Mouse (Mus musculus) lung, embryonic 16.5 days (tissue): ENCODE data around the gene Crybb1. TPM values are rescaled to one million over a fixed set of nuclear protein-coding genes. Genes with fewer than 3 reads are reported as not detected.
A peak's percentile ranks its signal among the peaks of the same experiment; 100 is the strongest.

Experiments
- ATAC-seq: fragments of 200-750 bp; cut with Nextera tagmentation; 2 replicates; pipeline ENCODE4 v1.8.0; 2017; ENCODE audit warnings: low read depth, mild to moderate bottlenecking, moderate library complexity
- H3K27ac ChIP-seq: fragments of 300-500 bp; sonication (generic); 2 replicates; pipeline ENCODE4 v1.5.1; 2014; ENCODE audit warnings: mild to moderate bottlenecking, control low read depth, low read length
- H3K27me3 ChIP-seq: fragments of 300-500 bp; sonication (generic); 2 replicates; pipeline ENCODE4 v1.6.1; 2014; ENCODE audit warnings: low read depth, low read length, mixed read lengths; ENCODE audit not compliant: control insufficient read depth, insufficient read depth
- H3K36me3 ChIP-seq: fragments of 300-500 bp; sonication (generic); 2 replicates; pipeline ENCODE4 v1.6.1; 2014; ENCODE audit warnings: low read length; ENCODE audit not compliant: control insufficient read depth, insufficient read depth
- H3K4me1 ChIP-seq: fragments of 300-500 bp; sonication (generic); replicated peaks from 2 replicates; pipeline ENCODE4 v1.6.1; 2014; ENCODE audit warnings: low read length, mixed read lengths; ENCODE audit not compliant: control insufficient read depth, insufficient read depth
- H3K4me2 ChIP-seq: fragments of 300-500 bp; sonication (generic); 2 replicates; pipeline ENCODE4 v1.6.1; 2014; ENCODE audit warnings: low read depth, low read length, control low read depth
- H3K4me3 ChIP-seq: fragments of 300-500 bp; sonication (generic); 2 replicates; pipeline ENCODE4 v1.5.1; 2014; ENCODE audit warnings: mild to moderate bottlenecking, low read length, control low read depth
- H3K9ac ChIP-seq: fragments of 300-500 bp; sonication (generic); 2 replicates; pipeline ENCODE4 v1.6.1; 2014; ENCODE audit warnings: low read length, control low read depth
- H3K9me3 ChIP-seq: fragments of 300-500 bp; sonication (generic); 2 replicates; pipeline ENCODE4 v1.6.1; 2016; ENCODE audit warnings: low read length; ENCODE audit not compliant: control insufficient read depth
- WGBS: fragments of 180-500 bp; shearing (Covaris S2); extraction: QIAGEN DNeasy Blood & Tissue Kit; methylation state at CpG from one replicate; pipeline ENCODE4 v1.1.7; 2014; 5-methylcytosine and 5-hydroxymethylcytosine counted together
- polyA plus RNA-seq: library from polyadenylated mRNA; unstranded; fragments of >200 nt; fragmentation: Nextera tagmentation; extraction: Ambion mirVana; gene quantifications from 2 replicates; pipeline ENCODE4 v1.2.1, GENCODE M21; 2015

Gene Crybb1
- polyA plus RNA-seq, 1 experiment from 2014 or later, result 3.5 TPM

DNA sequence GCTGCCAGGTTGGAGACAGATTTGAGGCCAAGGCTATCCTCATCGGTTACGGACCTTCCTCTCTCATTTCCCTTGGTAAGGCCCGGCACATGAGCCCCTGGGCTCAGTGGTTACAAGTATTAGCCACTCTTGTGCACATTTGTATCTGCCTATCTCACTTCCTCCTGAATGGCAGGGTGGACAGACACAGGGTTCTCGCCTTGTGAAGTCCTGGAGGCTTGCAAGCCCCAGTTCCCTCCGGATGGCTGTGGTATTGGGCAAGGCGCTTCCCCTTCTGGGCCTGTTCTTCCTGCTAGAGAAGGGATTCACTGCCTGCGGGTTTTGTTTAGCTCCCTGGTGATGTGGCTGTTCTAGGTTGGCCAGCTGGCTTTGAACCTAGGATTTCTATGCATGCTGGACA, 24.5 kb downstream of the Crybb1 start:
- Histone ChIP-seq H3K27me3 (no peaks in the 10 kb centered on the region), H3K4me2 (no peak overlapping the region), H3K36me3 (no peaks in the 10 kb centered on the region), H3K4me3 (no peak overlapping the region), H3K4me1 (peaks cover 31% of the 10 kb centered on the region), H3K9ac (peak overlapping the region; percentile 8; the same call in 1 of the 2 replicates), H3K9me3 (no peaks in the 10 kb centered on the region), H3K27ac (peak overlapping the region; percentile 30)
- 76% methylated on average over 7 of the region's 7 CpGs for WGBS
- ATAC-seq, result no peak

GRCm38 (mm10) chr5:112280863-112281660, 25.4 kb downstream of the Crybb1 start:
- H3K27ac ChIP-seq, result peak overlapping the region; percentile 16; the same call in 1 of the 2 replicates
- H3K9me3 ChIP-seq, result no peaks in the 10 kb centered on the region
- ATAC-seq, result no peak
- no peaks in the 10 kb centered on the region for H3K27me3 ChIP-seq
- H3K36me3 ChIP-seq, result no peaks in the 10 kb centered on the region
- peaks cover 27% of the 10 kb centered on the region for H3K4me1 ChIP-seq
- WGBS, result 58% methylated on average over 15 of the region's 15 CpGs
- H3K4me3 ChIP-seq, result no peak overlapping the region
- no peak overlapping the region for H3K4me2 ChIP-seq
- 0 out of 2 replicates have a peak overlapping the region, but pooled peaks have one; percentile 18 for H3K9ac ChIP-seq

DNA sequence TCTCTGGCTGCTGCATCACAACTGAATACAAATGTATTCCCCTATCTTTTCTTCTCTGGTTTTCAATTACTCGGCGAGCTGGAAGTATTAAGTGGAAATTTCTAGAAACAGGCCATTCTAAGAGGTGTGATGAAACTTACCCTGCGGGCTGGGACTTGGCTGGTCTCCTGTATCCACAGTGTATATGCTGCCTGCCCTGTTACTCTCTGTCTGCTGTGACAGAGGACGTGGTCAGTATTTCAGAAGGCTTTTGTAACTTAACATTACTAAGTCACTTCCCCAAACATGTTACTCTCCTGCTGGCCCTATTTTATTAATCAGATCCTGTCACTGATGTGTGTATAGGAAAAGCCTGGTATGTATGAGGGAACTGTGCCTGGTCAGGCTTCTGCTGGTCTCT, 26.1 kb downstream of the Crybb1 start:
- Histone ChIP-seq H3K27me3 (no peaks in the 10 kb centered on the region), H3K4me3 (no peak overlapping the region), H3K4me1 (peaks cover 31% of the 10 kb centered on the region), H3K27ac (no peak overlapping the region), H3K9me3 (no peaks in the 10 kb centered on the region), H3K4me2 (no peak overlapping the region), H3K36me3 (no peaks in the 10 kb centered on the region), H3K9ac (0 out of 2 replicates have a peak overlapping the region, but pooled peaks have one; percentile 18)
- 66% methylated on average over 4 of the region's 4 CpGs for WGBS
- no peak for ATAC-seq

- H3K27ac ChIP-seq, result peak overlapping the region; percentile 80; the same call in 1 of the 2 replicates
Measured at GRCm38 (mm10) chr5:112282123-112282779, 26.6 kb downstream of the Crybb1 start.

DNA sequence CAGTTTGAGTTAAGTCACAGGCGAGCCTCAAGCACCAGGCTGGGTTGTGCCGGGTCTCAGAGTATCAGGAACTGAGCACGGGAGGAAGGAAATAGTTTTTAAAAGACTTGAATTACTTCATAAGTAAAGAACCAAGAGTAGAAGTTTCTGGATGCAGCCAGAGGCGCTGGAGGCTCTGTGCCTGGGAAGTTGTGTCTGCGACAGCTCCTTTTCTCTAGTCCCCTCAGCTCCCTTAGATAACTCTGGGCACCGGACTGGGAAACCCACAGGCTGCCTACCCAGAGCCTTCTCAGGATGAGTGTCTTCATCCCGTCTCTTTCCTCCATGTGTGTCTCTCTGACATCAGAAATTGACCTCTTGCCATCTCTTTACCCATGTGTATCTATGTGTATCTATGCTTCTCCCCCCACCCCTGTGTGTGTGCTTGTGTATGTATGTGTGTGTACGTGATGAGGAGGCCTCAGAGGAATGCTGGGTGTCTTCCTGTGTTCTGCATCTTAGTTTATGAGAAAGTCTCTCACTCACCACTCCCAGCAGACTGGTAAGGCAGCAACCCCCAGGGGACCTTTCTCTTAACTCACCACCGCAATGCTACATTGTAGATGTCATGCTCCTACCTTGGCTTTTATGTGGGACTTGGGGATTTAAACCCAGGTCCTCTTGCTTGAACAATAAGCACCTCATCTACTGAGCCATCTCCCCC, 27.3 kb downstream of the Crybb1 start:
- Histone ChIP-seq H3K27ac (peak overlapping the region; percentile 80), H3K9me3 (no peaks in the 10 kb centered on the region), H3K4me2 (no peak overlapping the region), H3K4me1 (peaks cover 27% of the 10 kb centered on the region), H3K4me3 (no peak overlapping the region), H3K36me3 (no peaks in the 10 kb centered on the region), H3K9ac (no peak overlapping the region), H3K27me3 (no peaks in the 10 kb centered on the region)
- 55% methylated on average over 9 of the region's 9 CpGs for WGBS
- ATAC-seq, result no peak

More at GRCm38 (mm10) chr5:112282123-112282779, 26.6 kb downstream of the Crybb1 start:
- H3K27me3 ChIP-seq, result no peaks in the 10 kb centered on the region
- peaks cover 32% of the 10 kb centered on the region for H3K4me1 ChIP-seq
- no peak overlapping the region for H3K9ac ChIP-seq
- WGBS, result 55% methylated on average over 6 of the region's 6 CpGs
- H3K4me2 ChIP-seq, result no peak overlapping the region
- ATAC-seq, result no peak
- no peak overlapping the region for H3K4me3 ChIP-seq
- no peaks in the 10 kb centered on the region for H3K36me3 ChIP-seq
- H3K9me3 ChIP-seq, result no peaks in the 10 kb centered on the region

- Histone ChIP-seq H3K27ac (peak overlapping the region; percentile 80), H3K9ac (no peak overlapping the region), H3K4me2 (no peak overlapping the region), H3K36me3 (no peaks in the 10 kb centered on the region), H3K4me3 (no peak overlapping the region), H3K9me3 (no peaks in the 10 kb centered on the region), H3K27me3 (no peaks in the 10 kb centered on the region), H3K4me1 (peaks cover 26% of the 10 kb centered on the region)
- WGBS, result 49% methylated on average over 10 of the region's 10 CpGs
- peak; percentile 58 for ATAC-seq
Measured at GRCm38 (mm10) chr5:112283543-112284202, 28.1 kb downstream of the Crybb1 start.

- peak overlapping the region; percentile 80 for H3K27ac ChIP-seq
- WGBS, result 66% methylated on average over 7 of the region's 7 CpGs
- H3K27me3 ChIP-seq, result no peaks in the 10 kb centered on the region
- H3K9me3 ChIP-seq, result no peaks in the 10 kb centered on the region
- no peak for ATAC-seq
- H3K4me2 ChIP-seq, result no peak overlapping the region
- H3K9ac ChIP-seq, result 0 out of 2 replicates have a peak overlapping the region, but pooled peaks have one; percentile 8
- no peaks in the 10 kb centered on the region for H3K36me3 ChIP-seq
- H3K4me3 ChIP-seq, result no peak overlapping the region
- H3K4me1 ChIP-seq, result peaks cover 26% of the 10 kb centered on the region
Measured at GRCm38 (mm10) chr5:112284203-112284582, 28.6 kb downstream of the Crybb1 start.

DNA sequence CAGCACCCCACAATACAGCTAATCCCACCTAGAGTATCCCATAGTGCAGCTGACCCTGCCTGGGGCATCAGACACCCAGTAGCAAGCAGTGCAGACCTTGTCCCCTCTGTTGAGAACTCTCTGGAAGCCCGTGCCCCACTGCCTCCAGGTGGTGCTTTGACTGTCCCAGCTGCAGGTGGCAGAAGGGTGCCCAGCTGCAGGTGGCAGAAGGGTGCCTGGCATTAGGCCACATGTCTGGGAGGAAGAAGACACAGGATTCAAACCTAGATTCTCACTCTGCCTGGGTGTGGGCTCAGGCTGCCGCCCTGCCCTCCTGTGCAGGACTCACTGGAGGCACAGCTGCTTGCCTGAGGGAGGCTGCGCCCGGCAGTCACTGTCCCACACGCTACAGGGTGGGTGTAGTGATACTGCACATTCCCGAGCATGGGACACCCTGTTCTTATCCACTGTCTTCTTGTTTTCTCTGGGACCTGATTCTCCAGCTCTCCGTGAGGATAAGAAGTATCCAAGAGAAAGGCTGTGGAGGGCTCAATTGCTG, 30.0 kb downstream of the Crybb1 start:
- Histone ChIP-seq H3K4me1 (peaks cover 34% of the 10 kb centered on the region), H3K27me3 (no peaks in the 10 kb centered on the region)

More for the DNA sequence above, 30.0 kb downstream of the Crybb1 start:
- Histone ChIP-seq H3K4me2 (no peak overlapping the region), H3K4me3 (no peak overlapping the region), H3K36me3 (no peaks in the 10 kb centered on the region), H3K9me3 (no peaks in the 10 kb centered on the region), H3K9ac (no peak overlapping the region), H3K27ac (no peak overlapping the region)
- 88% methylated on average over 7 of the region's 7 CpGs for WGBS
- no peak for ATAC-seq
